Mouse (Mus musculus) testis, adult 10 weeks (tissue): Measurements from ENCODE around the gene Nsf. TPM values are rescaled to one million over a fixed set of nuclear protein-coding genes. Genes with fewer than 3 reads are reported as not detected.

ENCODE experiments used
- polyA plus RNA-seq: library from polyadenylated mRNA; stranded (reverse); fragments of 350-450 nt; fragmentation: Illumina TruSeq; extraction: RNeasy Lipid Tissue Mini Kit (QIAGEN cat#74804); gene quantifications from one replicate; pipeline ENCODE4 v1.2.3, GENCODE M21; 2014; ENCODE audit warnings: low read depth, low replicate concordance

The Nsf gene
- polyA plus RNA-seq = 6.5 TPM

DNA sequence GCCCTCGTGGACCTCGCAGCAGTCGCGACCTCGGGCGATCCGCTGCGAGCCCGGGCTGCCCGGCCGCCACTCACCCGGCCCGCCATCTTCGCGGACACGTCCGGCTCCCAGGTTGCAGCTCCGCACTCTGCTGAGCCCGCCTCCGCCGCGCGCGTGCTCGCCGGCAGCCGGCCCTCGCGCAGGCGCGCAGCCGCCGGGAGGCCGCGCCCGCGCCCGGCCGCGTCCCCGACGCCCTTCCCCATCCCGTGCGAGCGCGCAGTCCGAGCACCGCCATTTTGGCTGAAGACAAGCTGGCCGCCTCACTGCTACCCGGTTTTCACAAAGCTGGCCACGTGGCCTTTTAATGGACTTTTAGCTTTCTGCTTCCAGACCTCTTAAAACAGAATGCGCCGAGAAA is at the start of gene Nsf:
Gene Nsf, minus strand, starts transcription at position 161 of the 397 bp plus-strand sequence.

GRCm38 (mm10) chr11:103773387-103774227 is 180.2 kb downstream of the Nsf start, which contains the start of gene Wnt3:
Gene Wnt3 (plus strand): TSS chr11:103774150.

Other genes starting within 250 kb of the Nsf start
- gene Wnt9b, start 204.2 kb downstream of the Nsf start, polyA plus RNA-seq = not detected
- 0.35 TPM for gene Wnt3, start 179.9 kb downstream of the Nsf start, polyA plus RNA-seq
- 23.6 TPM for gene Arf2, start 12.7 kb upstream of the Nsf start, polyA plus RNA-seq
- 0.10 TPM for gene Crhr1, start 178.8 kb upstream of the Nsf start, polyA plus RNA-seq
- gene Sppl2c, start 232.3 kb upstream of the Nsf start, polyA plus RNA-seq = 12.2 TPM